8 mouse cellular contexts compared by ENCODE assay signal in genomic region chr11:95039766-95040165, GRCm38 (mm10). TPM values are rescaled to one million over a fixed set of nuclear protein-coding genes. Genes with fewer than 3 reads are reported as not detected.
DNase-seq lines count a peak whose midpoint lies in the region; TF ChIP-seq lines count a peak whose summit lies in the region.

No protein-coding gene starts in this region.

- no peak for TF ChIP-seq CTCF in gastrocnemius, adult 2 months (IDR thresholded peaks at IDR 0.05)
- no peak for TF ChIP-seq CTCF in testis, adult 2 months (IDR thresholded peaks at IDR 0.05; ENCODE audit: control insufficient read depth, insufficient read depth, insufficient replicate concordance, low read depth, low read length)

- no peak for TF ChIP-seq POLR2A in testis, adult 2 months (IDR thresholded peaks at IDR 0.05; ENCODE audit: control insufficient read depth, low read depth, low read length)

- peak overlapping the region; percentile 98 for H3K27ac ChIP-seq in gastrocnemius, adult 2 months
- H3K27ac ChIP-seq in testis, adult 2 months (ENCODE audit: control insufficient read depth, insufficient read depth, low read depth, low read length): peak overlapping the region; percentile 51; the same call in 1 of the 2 replicates
- no peak overlapping the region for H3K27ac ChIP-seq in limb, embryonic 10.5 days

- H3K9me3 ChIP-seq in limb, embryonic 10.5 days (replicated peaks): no peaks in the 10 kb centered on the region

- WGBS in limb, embryonic 10.5 days: 87% methylated on average over 4 of the region's 4 CpGs

- intact Hi-C loops in gastrocnemius, adult 2 months (cut with DNase I): loop anchor here (2.0 to 10.0 kb wide), 2 partner anchors 61 to 175 kb away; no protein-coding TSS in a partner anchor

- peak overlapping the region; percentile 92 for H3K4me3 ChIP-seq in gastrocnemius, adult 2 months
- H3K4me3 ChIP-seq in testis, adult 2 months (ENCODE audit: control insufficient read depth, low read depth, low read length): peak overlapping the region; percentile 94
- H3K4me3 ChIP-seq in limb, embryonic 10.5 days: peak overlapping the region; percentile 72

- no peak for DNase-seq in gastrocnemius, adult 2 months
- DNase-seq in gastrocnemius, postnatal 4 days (ENCODE audit: low spot score in 2 of 2): no peak
- DNase-seq in testis, postnatal 14 days (ENCODE audit: low spot score): no peak
- no peak for DNase-seq in limb, embryonic 10.5 days (ENCODE audit: low spot score)
- DNase-seq in frontal cortex, postnatal 10 days (ENCODE audit: low spot score in 2 of 2): no peak
- DNase-seq in thymus, postnatal 0 days (ENCODE audit: low spot score): no peak
- no peak for DNase-seq in urinary bladder, postnatal 14 days (ENCODE audit: low spot score)

- H3K36me3 ChIP-seq in testis, adult 2 months (ENCODE audit: control insufficient read depth, insufficient read depth, low read length): no peaks in the 10 kb centered on the region
- peaks cover 4% of the 10 kb centered on the region; the same call in 1 of the 2 replicates for H3K36me3 ChIP-seq in limb, embryonic 10.5 days

- peaks cover 16% of the 10 kb centered on the region for H3K4me1 ChIP-seq in testis, adult 2 months (ENCODE audit: control insufficient read depth, insufficient read depth, low read length)
- H3K4me1 ChIP-seq in limb, embryonic 10.5 days: peaks cover 28% of the 10 kb centered on the region

- H3K27me3 ChIP-seq in testis, adult 2 months (ENCODE audit: control insufficient read depth, insufficient read depth, low read length): no peaks in the 10 kb centered on the region
- peaks cover 35% of the 10 kb centered on the region for H3K27me3 ChIP-seq in limb, embryonic 10.5 days (ENCODE audit: low read depth, poor library complexity, severe bottlenecking)

RNA-seq across cellular contexts. Expression of gene Pdk2, which starts 1.4 kb away (rescaled TPM):
- total RNA-seq in gastrocnemius, adult 2 months (2021): 100 to 1,000 TPM; 471 to 485 TPM
- 100 to 1,000 TPM; 254 to 274 TPM for total RNA-seq in gastrocnemius, postnatal 4 days (2021)
- 220 and 229 TPM in 2 replicates for polyA plus RNA-seq in testis, adult 2 months (2012; rRNA removed)
- polyA plus RNA-seq in limb, embryonic 10.5 days (2016; fragmentation: Nextera tagmentation; extraction: Ambion mirVana): 9.8 and 21.2 TPM in 2 replicates
- polyA plus RNA-seq in thymus, postnatal 0 days (2015; fragmentation: Nextera tagmentation; extraction: Ambion mirVana): 13.0 and 13.9 TPM in 2 replicates

RNA-seq across cellular contexts. Expression of gene Samd14, which starts 30.1 kb away (rescaled TPM):
- total RNA-seq in gastrocnemius, adult 2 months (2021): under 1 TPM; 0.28 to 0.42 TPM
- total RNA-seq in gastrocnemius, postnatal 4 days (2021): 10 to 100 TPM; 10.8 to 11.4 TPM
- polyA plus RNA-seq in testis, adult 2 months (2012; rRNA removed): 0.67 and 0.75 TPM in 2 replicates
- polyA plus RNA-seq in limb, embryonic 10.5 days (2016; fragmentation: Nextera tagmentation; extraction: Ambion mirVana): 29.7 and 39.2 TPM in 2 replicates
- 6.7 and 7.0 TPM in 2 replicates for polyA plus RNA-seq in thymus, postnatal 0 days (2015; fragmentation: Nextera tagmentation; extraction: Ambion mirVana)

RNA-seq across cellular contexts. Expression of gene Itga3, which starts 36.8 kb away (rescaled TPM):
- total RNA-seq in gastrocnemius, adult 2 months (2021): 1 to 10 TPM; 4.3 to 5.2 TPM
- 1 to 10 TPM; 4.8 to 5.5 TPM for total RNA-seq in gastrocnemius, postnatal 4 days (2021)
- polyA plus RNA-seq in testis, adult 2 months (2012; rRNA removed): 1.5 and 2.2 TPM in 2 replicates
- 10.2 and 11.1 TPM in 2 replicates for polyA plus RNA-seq in limb, embryonic 10.5 days (2016; fragmentation: Nextera tagmentation; extraction: Ambion mirVana)
- polyA plus RNA-seq in thymus, postnatal 0 days (2015; fragmentation: Nextera tagmentation; extraction: Ambion mirVana): 6.2 and 7.0 TPM in 2 replicates

RNA-seq across cellular contexts. Expression of gene Ppp1r9b, which starts 48.9 kb away (rescaled TPM):
- total RNA-seq in gastrocnemius, adult 2 months (2021): 10 to 100 TPM; 18.3 to 25.7 TPM
- 10 to 100 TPM; 64.9 to 69.2 TPM for total RNA-seq in gastrocnemius, postnatal 4 days (2021)
- 14.6 and 15.0 TPM in 2 replicates for polyA plus RNA-seq in testis, adult 2 months (2012; rRNA removed)
- polyA plus RNA-seq in limb, embryonic 10.5 days (2016; fragmentation: Nextera tagmentation; extraction: Ambion mirVana): 9.9 and 10.8 TPM in 2 replicates
- polyA plus RNA-seq in thymus, postnatal 0 days (2015; fragmentation: Nextera tagmentation; extraction: Ambion mirVana): 21.5 and 27.9 TPM in 2 replicates
